Mouse (Mus musculus) heart, postnatal 14 days (tissue): ENCODE measurements around the gene Plcd3. TPM values are rescaled to one million over a fixed set of nuclear protein-coding genes. Genes with fewer than 3 reads are reported as not detected.

ENCODE experiments used
- DNase-seq, 2 experiments: peaks; one replicate each; pipeline ENCODE4 v3.0.0; 2021 to 2022
- intact Hi-C: fragments of 180-260 bp; cut with DNase I; formaldehyde crosslinking; loops from one replicate; pipeline ENCODE4 v1.15.1; 2025
- total RNA-seq, 2 experiments: library from RNA; stranded (reverse); gene quantifications; 2 replicates each; pipeline ENCODE4 v1.2.3; 2021

The Plcd3 gene
- total RNA-seq, 2 experiments from 2014 or later = 19.4 to 20.9 TPM

GRCm38 (mm10) chr11:103101866-103102501, 526 bp upstream of the Plcd3 start:
- DNase-seq = peak; percentile 78 to 79
- intact Hi-C loops = no loop called here

- intact Hi-C loops = no loop called here
- DNase-seq = no peak
These were observed 1.1 kb downstream of the Plcd3 start for GRCm38 (mm10) chr11:103100361-103100760.

GRCm38 (mm10) chr11:103099352-103099940, 2.0 kb downstream of the Plcd3 start:
- DNase-seq = no peak
- intact Hi-C loops = no loop called here

GRCm38 (mm10) chr11:103098531-103099190, 2.8 kb downstream of the Plcd3 start:
- intact Hi-C loops = no loop called here
- peak; percentile 59 to 63 for DNase-seq

GRCm38 (mm10) chr11:103096979-103097894, 4.2 kb downstream of the Plcd3 start:
- intact Hi-C loops = no loop called here
- peak in 1 of 2 experiments; percentile 61 for DNase-seq

GRCm38 (mm10) chr11:103095801-103096200, 5.7 kb downstream of the Plcd3 start:
- intact Hi-C loops = no loop called here
- no peak for DNase-seq

GRCm38 (mm10) chr11:103095107-103095670, 6.3 kb downstream of the Plcd3 start:
- intact Hi-C loops = no loop called here
- no peak for DNase-seq

- intact Hi-C loops = no loop called here
- peak in 1 of 2 experiments; percentile 63 for DNase-seq
These were observed 7.3 kb downstream of the Plcd3 start for GRCm38 (mm10) chr11:103093862-103094833.

GRCm38 (mm10) chr11:103093306-103093705, 8.2 kb downstream of the Plcd3 start:
- intact Hi-C loops = no loop called here

GRCm38 (mm10) chr11:103081631-103082030, 19.8 kb downstream of the Plcd3 start:
- no peak for DNase-seq
- intact Hi-C loops = no loop called here

More at GRCm38 (mm10) chr11:103093306-103093705, 8.2 kb downstream of the Plcd3 start:
- no peak for DNase-seq

GRCm38 (mm10) chr11:103080323-103081091, 21.0 kb downstream of the Plcd3 start:
- intact Hi-C loops = no loop called here
- DNase-seq = no peak

GRCm38 (mm10) chr11:103078131-103078530, 23.3 kb downstream of the Plcd3 start:
- intact Hi-C loops = no loop called here

GRCm38 (mm10) chr11:103076581-103076980, 24.9 kb downstream of the Plcd3 start:
- intact Hi-C loops = no loop called here
- DNase-seq = no peak

More at GRCm38 (mm10) chr11:103078131-103078530, 23.3 kb downstream of the Plcd3 start:
- no peak for DNase-seq

- intact Hi-C loops = no loop called here
- peak; percentile 67 to 72 for DNase-seq
These were observed 25.4 kb downstream of the Plcd3 start for GRCm38 (mm10) chr11:103076010-103076409.

- DNase-seq = no peak
- intact Hi-C loops = no loop called here
These were observed 26.6 kb downstream of the Plcd3 start for GRCm38 (mm10) chr11:103074796-103075323.

- DNase-seq = no peak
These were observed 27.3 kb downstream of the Plcd3 start for GRCm38 (mm10) chr11:103074121-103074650.

GRCm38 (mm10) chr11:103073671-103074070, 27.8 kb downstream of the Plcd3 start:
- intact Hi-C loops = no loop called here
- no peak for DNase-seq

More at GRCm38 (mm10) chr11:103074121-103074650, 27.3 kb downstream of the Plcd3 start:
- intact Hi-C loops = no loop called here
